Mouse (Mus musculus) midbrain, embryonic 14.5 days (tissue): ENCODE measurements around the gene Nsmce1. TPM values are rescaled to one million over a fixed set of nuclear protein-coding genes. Genes with fewer than 3 reads are reported as not detected.

Experiments
- ATAC-seq: fragments of 200-750 bp; cut with Nextera tagmentation; 2 replicates; pipeline ENCODE4 v1.8.0; 2017; ENCODE audit warnings: moderate number of reproducible peaks, moderate library complexity; ENCODE audit not compliant: low FRiP score, low TSS enrichment
- DNase-seq: peaks from one replicate; pipeline ENCODE4 v3.0.0-alpha.2; 2015
- H3K27ac ChIP-seq: fragments of 300-500 bp; sonication (generic); replicated peaks from 2 replicates; pipeline ENCODE4 v1.5.1; 2014; ENCODE audit warnings: mild to moderate bottlenecking, low read depth, low read length, moderate library complexity
- H3K27me3 ChIP-seq: fragments of 300-500 bp; sonication (generic); 2 replicates; pipeline ENCODE4 v1.6.1; 2014; ENCODE audit warnings: low read length, control low read depth, mixed read lengths; ENCODE audit not compliant: control insufficient read depth, insufficient read depth
- H3K36me3 ChIP-seq: fragments of 300-500 bp; sonication (generic); 2 replicates; pipeline ENCODE4 v1.6.1; 2014; ENCODE audit warnings: low read length, control low read depth; ENCODE audit not compliant: control insufficient read depth, insufficient read depth
- H3K4me1 ChIP-seq: fragments of 300-500 bp; sonication (generic); 2 replicates; pipeline ENCODE4 v1.6.1; 2014; ENCODE audit warnings: mild to moderate bottlenecking, antibody characterized with exemption, low read length, control low read depth; ENCODE audit not compliant: control insufficient read depth, insufficient read depth
- H3K4me2 ChIP-seq: fragments of 300-500 bp; sonication (generic); 2 replicates; pipeline ENCODE4 v1.6.1; 2014; ENCODE audit warnings: mild to moderate bottlenecking, low read length, moderate library complexity
- H3K4me3 ChIP-seq: fragments of 300-500 bp; sonication (generic); replicated peaks from 2 replicates; pipeline ENCODE4 v1.5.1; 2014; ENCODE audit warnings: low read depth, low read length
- H3K9ac ChIP-seq: fragments of 300-500 bp; sonication (generic); replicated peaks from 2 replicates; pipeline ENCODE4 v1.6.1; 2014; ENCODE audit warnings: mild to moderate bottlenecking, low read length, moderate library complexity
- H3K9me3 ChIP-seq: fragments of 300-500 bp; sonication (generic); 2 replicates; pipeline ENCODE4 v1.6.1; 2016; ENCODE audit warnings: low read length, control low read depth, mixed read lengths; ENCODE audit not compliant: control insufficient read depth
- WGBS: fragments of 180-500 bp; shearing (Covaris S2); extraction: QIAGEN DNeasy Blood & Tissue Kit; methylation state at CpG from one replicate; pipeline ENCODE4 v1.1.7; 2014; 5-methylcytosine and 5-hydroxymethylcytosine counted together
- polyA plus RNA-seq: library from polyadenylated mRNA; unstranded; fragments of >200 nt; fragmentation: Nextera tagmentation; extraction: Ambion mirVana; gene quantifications from 2 replicates; pipeline ENCODE4 v1.2.1, GENCODE M21; 2014

The Nsmce1 gene
- polyA plus RNA-seq, 1 experiment from 2014 or later, result 101 TPM

- WGBS, result 94% methylated on average over 4 of the region's 4 CpGs
- Histone ChIP-seq H3K9ac (no peak overlapping the region), H3K4me1 (peaks cover 6% of the 10 kb centered on the region), H3K36me3 (peaks cover 47% of the 10 kb centered on the region), H3K27me3 (no peaks in the 10 kb centered on the region), H3K27ac (no peak overlapping the region), H3K9me3 (no peaks in the 10 kb centered on the region), H3K4me2 (no peak overlapping the region), H3K4me3 (no peak overlapping the region)
- no peak for DNase-seq
- no peak for ATAC-seq
These were observed 20.5 kb downstream of the Nsmce1 start for GRCm38 (mm10) chr7:125470901-125471300.

DNA sequence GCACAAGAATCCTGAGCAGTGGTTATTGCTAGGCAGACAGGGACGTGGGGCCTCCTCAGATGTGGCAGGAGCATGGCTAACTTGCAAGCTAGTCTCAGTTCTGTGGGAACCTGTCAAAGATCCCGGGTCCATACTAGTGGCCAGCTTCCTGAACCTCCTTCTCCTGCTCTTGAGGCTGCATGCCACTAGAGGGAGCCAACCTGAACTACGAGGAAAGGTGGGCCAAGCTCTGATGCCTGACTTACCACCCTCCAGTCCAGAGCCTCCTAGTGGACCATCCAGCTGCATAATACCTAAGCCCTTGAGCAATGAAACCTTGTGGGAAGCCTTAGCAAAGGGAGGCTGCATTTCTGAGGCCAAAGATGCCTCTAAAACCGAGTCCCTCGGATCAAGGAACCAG is 21.5 kb downstream of the Nsmce1 start:
- 33% methylated on average over 5 of the region's 5 CpGs for WGBS
- H3K27ac ChIP-seq, result no peak overlapping the region
- ATAC-seq (no peak), DNase-seq (peak; percentile 86)
- H3K9me3 ChIP-seq, result no peaks in the 10 kb centered on the region
- H3K36me3 ChIP-seq, result peaks cover 53% of the 10 kb centered on the region
- no peaks in the 10 kb centered on the region for H3K27me3 ChIP-seq
- H3K9ac ChIP-seq, result no peak overlapping the region
- no peak overlapping the region for H3K4me2 ChIP-seq
- no peak overlapping the region for H3K4me3 ChIP-seq
- H3K4me1 ChIP-seq, result peaks cover 6% of the 10 kb centered on the region

DNA sequence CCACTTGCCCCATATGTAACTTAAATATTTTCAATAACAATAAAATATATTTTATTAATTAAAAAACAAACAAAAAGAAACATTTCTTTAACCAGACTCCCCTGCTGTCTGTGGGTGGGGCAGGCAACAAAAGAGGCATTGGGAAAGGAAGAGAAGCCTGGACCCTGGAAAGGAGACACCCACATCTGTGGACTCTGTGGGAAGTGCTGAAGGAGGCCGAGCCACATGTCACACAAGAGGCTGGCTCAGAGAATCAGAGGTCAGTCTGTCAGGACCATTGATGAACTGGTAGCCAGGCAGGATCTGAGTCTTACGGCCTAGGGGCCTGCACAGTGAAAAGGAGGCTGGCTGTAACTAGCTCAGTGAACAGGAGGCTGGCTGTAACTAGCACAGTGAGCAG is 29.2 kb downstream of the Nsmce1 start:
- Histone ChIP-seq H3K27ac (no peak overlapping the region), H3K9me3 (no peaks in the 10 kb centered on the region), H3K9ac (no peak overlapping the region), H3K27me3 (no peaks in the 10 kb centered on the region), H3K4me2 (no peak overlapping the region), H3K4me3 (no peak overlapping the region), H3K4me1 (no peaks in the 10 kb centered on the region), H3K36me3 (peaks cover 23% of the 10 kb centered on the region)
- ATAC-seq (no peak), DNase-seq (no peak)
- WGBS, result 36% methylated on average over 2 of the region's 2 CpGs

GRCm38 (mm10) chr7:125453671-125454070 is 37.7 kb downstream of the Nsmce1 start:
- DNase-seq (no peak), ATAC-seq (no peak)
- Histone ChIP-seq H3K4me2 (no peak overlapping the region), H3K27me3 (no peaks in the 10 kb centered on the region), H3K36me3 (peaks cover 11% of the 10 kb centered on the region), H3K9ac (no peak overlapping the region), H3K9me3 (no peaks in the 10 kb centered on the region), H3K4me1 (no peaks in the 10 kb centered on the region), H3K27ac (no peak overlapping the region), H3K4me3 (no peak overlapping the region)
- 98% methylated on average over 4 of the region's 4 CpGs for WGBS

DNA sequence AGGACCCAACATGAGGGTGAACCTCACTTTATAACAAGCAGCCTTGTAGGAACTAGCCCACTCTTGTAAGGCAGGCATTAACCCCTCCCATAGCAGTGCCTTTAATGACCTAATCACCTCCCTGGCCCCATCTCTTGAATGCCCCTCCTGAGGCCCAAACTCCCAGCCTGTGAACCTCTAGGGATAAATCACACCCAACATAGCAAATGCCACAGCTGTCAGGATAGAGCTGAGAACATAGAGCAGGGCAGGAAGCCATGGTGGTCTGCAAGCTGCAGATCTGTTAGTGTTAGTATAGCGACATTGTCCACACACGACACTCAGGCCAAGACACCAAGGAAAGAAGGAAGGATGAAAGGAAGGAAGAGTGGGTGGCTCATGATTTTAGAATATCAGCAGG is 40.3 kb downstream of the Nsmce1 start:
- H3K36me3 ChIP-seq, result peaks cover 3% of the 10 kb centered on the region; the same call in 1 of the 2 replicates
- 94% methylated on average over 2 of the region's 2 CpGs for WGBS
- H3K27ac ChIP-seq, result no peak overlapping the region
- H3K4me2 ChIP-seq, result no peak overlapping the region
- H3K9ac ChIP-seq, result no peak overlapping the region
- ATAC-seq, result no peak
- H3K9me3 ChIP-seq, result no peaks in the 10 kb centered on the region
- no peak for DNase-seq
- no peaks in the 10 kb centered on the region for H3K4me1 ChIP-seq
- no peak overlapping the region for H3K4me3 ChIP-seq
- H3K27me3 ChIP-seq, result no peaks in the 10 kb centered on the region

GRCm38 (mm10) chr7:125450678-125451077 is 40.7 kb downstream of the Nsmce1 start:
- Histone ChIP-seq H3K36me3 (no peaks in the 10 kb centered on the region; the same call in 1 of the 2 replicates), H3K27me3 (no peaks in the 10 kb centered on the region), H3K27ac (no peak overlapping the region), H3K9me3 (no peaks in the 10 kb centered on the region), H3K4me1 (peaks cover under 1% of the 10 kb centered on the region; the same call in 1 of the 2 replicates), H3K4me2 (no peak overlapping the region), H3K4me3 (no peak overlapping the region), H3K9ac (no peak overlapping the region)
- DNase-seq (no peak), ATAC-seq (no peak)
- WGBS, result 76% methylated on average over 1 of the region's 1 CpGs

- Histone ChIP-seq H3K9ac (peak within 1 kb of the TSS; percentile 78), H3K9me3 (no peaks in the 10 kb centered on the region), H3K27ac (peak within 1 kb of the TSS; percentile 98), H3K4me3 (peak within 1 kb of the TSS; percentile 57), H3K4me2 (peak within 1 kb of the TSS; percentile 93), H3K4me1 (peaks cover 13% of the 10 kb centered on the region), H3K27me3 (no peaks in the 10 kb centered on the region), H3K36me3 (no peaks in the 10 kb centered on the region)
- peak; percentile 97 for ATAC-seq
- WGBS, result 1% methylated on average over 61 of the region's 61 CpGs
- DNase-seq, result peak; percentile 98
These were observed 46.7 kb downstream of the Nsmce1 start, which contains the start of gene Kdm8 for GRCm38 (mm10) chr7:125444464-125445401. TSS of gene Kdm8 (plus strand) at chr7:125444676.

DNA sequence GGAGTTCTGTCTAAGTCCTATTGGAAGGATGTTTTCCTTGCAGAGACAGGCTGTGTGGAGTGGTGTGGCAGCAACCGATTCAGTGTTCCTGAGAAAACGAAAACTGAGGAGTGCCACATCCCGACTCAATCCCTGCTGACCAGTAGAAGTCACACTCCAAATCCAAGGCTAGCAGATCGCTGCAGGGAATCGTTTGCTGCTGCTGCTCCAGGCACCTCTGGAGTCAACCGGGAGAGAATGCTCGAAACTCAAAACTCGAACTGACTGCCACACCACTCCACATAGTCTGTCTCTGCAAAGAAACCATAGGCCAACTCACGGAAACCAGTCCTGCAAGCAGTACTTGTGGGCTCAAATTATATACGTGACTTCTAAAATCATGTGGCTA is 47.3 kb downstream of the Nsmce1 start:
- WGBS, result 23% methylated on average over 10 of the region's 10 CpGs
- Histone ChIP-seq H3K4me3 (peak overlapping the region; percentile 57), H3K4me2 (peak overlapping the region; percentile 93), H3K9ac (peak overlapping the region; percentile 78), H3K27ac (peak overlapping the region; percentile 98), H3K36me3 (no peaks in the 10 kb centered on the region), H3K27me3 (no peaks in the 10 kb centered on the region), H3K4me1 (peaks cover 13% of the 10 kb centered on the region), H3K9me3 (0 out of 2 replicates have a peak, but pooled peaks cover 3% of the 10 kb centered on the region)
- ATAC-seq (0 out of 2 replicates have a peak, but pooled peaks have one; percentile 4), DNase-seq (no peak)

DNA sequence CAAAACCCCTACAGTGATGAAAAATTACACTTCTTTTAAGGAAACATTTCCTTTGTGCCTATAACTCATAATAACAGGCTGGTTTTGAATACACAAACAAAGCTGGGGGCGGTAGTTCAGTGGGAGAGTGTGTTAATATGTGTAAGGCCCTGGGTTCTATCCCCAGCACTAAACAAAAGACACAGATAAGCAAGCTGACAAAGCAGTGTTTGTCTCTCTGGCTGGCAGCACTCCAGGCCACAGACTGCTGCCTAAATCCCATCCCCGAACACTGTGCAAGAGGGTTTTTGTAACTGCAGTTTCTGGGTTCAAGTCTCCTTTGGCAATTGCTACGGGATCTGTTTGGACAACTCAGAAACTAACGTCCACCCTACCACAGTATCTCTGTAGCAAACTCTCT is 49.1 kb downstream of the Nsmce1 start:
- Histone ChIP-seq H3K27ac (no peak overlapping the region), H3K4me2 (no peak overlapping the region), H3K36me3 (no peaks in the 10 kb centered on the region), H3K4me1 (peaks cover 13% of the 10 kb centered on the region), H3K4me3 (no peak overlapping the region), H3K9ac (no peak overlapping the region), H3K9me3 (0 out of 2 replicates have a peak, but pooled peaks cover 3% of the 10 kb centered on the region), H3K27me3 (no peaks in the 10 kb centered on the region)
- WGBS, result 75% methylated on average over 4 of the region's 4 CpGs
- no peak for DNase-seq
- ATAC-seq, result no peak
